Mouse (Mus musculus) MEL-GATA-1-ER (cell line): ENCODE data around the gene Cryzl1.
"Not testable (repeated sequence)": the region's sequence is repeated elsewhere in the genome, so short reads cannot be mapped to it uniquely, and the experiment has no call there.

Experiments used
- DNase-seq: peaks from one replicate; pipeline ENCODE4 v3.0.0-alpha.2; 2012; ENCODE audit warnings: low read depth; ENCODE audit errors: extremely low read depth

Cryzl1 gene

DNA sequence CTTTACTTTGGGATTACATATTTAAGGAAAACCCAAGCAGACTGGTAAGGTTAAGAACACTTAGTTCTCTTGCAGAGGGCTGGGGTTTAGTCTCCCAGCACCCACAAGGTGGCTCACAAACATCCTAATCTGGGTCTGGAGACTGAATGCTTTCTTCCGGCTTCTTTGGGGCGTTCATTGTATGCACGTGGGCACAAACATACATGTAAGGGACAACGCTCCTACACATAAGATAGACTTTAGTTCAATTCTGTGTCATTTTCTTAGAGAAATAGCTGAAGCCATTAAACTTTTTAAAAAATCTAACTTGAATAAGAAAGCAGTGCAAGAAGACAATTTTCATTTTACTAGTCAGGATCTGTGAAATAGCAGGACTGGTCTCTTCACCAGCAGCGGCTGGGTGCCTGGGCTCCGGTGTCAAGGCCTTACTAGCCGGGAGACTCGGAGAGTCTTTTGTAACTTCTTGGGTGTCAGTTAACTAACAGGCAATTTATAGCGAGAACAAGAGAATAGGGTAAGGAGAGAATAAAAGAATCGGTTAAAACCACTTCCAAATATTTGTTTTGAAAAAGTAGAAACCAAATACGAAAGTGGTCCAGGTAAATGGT, 82.7 kb downstream of the Cryzl1 start:
- peak; percentile 72 for DNase-seq

DNA sequence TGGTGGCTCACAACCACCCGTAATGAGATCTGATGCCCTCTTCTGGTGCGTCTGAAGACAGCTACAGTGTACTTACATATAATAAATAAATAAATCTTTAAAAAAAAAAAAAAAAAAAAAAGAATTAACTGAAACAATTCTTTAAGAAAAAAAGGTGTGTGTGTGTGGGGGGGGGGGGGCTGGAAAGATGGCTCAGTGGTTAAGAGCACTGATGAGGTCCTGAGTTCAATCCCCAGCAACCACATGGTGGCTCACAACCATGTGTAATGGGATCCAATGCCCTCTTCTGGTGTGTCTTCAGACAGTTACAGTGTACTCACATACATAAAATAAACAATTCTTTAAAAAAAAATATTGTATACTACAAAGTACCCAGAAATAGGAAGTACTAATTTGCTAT, 83.4 kb downstream of the Cryzl1 start:
- DNase-seq = not testable (repeated sequence)

DNA sequence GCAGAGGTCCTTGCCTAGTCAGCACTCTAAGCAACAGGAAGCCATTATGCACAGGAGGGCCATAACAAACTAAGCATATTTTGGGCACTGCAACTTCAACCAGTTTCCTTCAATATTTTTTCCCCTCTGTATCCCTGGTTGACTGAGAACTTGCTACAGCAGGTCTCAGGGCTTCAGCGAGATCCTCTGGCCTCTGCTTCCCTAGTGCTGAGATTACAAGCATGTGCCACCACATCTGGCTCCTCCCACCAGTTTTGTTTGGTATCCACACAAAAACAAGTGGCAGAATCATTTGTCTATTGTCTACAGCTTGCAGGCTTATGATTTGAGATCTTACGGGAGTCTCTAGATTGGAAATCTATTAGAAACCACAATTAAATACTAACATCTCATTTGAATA, 83.9 kb downstream of the Cryzl1 start:
- DNase-seq = peak; percentile 10

DNA sequence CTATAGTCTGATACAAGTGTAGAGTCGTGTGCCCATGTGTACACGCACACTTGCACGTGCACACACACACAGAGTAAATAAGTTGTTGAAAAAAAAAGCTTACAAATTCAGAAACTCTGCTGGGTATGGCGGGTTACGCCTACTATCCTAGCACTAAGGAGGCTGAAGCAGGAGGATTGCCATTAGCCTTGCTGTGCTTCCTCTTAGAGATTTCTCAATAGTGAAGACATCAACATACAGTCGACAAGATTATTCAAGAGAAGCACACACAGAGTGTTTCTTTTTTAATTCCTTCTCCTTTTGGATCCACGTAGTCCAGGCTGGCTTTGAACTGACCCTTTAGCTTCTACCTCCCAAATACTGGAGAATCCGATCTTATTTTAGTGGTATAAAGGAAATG, 88.6 kb downstream of the Cryzl1 start:
- no peak for DNase-seq

DNA sequence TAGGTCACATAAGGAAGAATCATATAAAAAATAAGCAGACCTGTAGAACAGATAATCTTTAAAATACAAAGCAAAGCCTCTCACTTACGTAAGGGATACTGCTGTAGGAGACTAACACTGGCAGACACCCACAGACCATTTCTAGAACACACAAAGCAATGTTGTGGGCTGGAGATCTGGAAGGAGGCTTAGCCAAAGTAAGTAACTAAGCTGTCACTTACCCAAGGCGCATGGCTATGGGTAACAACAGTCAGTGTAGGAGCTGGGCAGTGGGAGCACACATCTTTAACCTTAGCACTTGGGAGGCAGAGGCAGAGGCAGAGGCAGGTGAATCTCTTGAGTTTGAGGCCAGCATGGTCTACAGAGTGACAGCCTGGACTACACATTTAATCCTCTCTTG, 89.1 kb downstream of the Cryzl1 start:
- no peak for DNase-seq
